ENCODE assay signal across 11 mouse cellular contexts in the genomic region with DNA sequence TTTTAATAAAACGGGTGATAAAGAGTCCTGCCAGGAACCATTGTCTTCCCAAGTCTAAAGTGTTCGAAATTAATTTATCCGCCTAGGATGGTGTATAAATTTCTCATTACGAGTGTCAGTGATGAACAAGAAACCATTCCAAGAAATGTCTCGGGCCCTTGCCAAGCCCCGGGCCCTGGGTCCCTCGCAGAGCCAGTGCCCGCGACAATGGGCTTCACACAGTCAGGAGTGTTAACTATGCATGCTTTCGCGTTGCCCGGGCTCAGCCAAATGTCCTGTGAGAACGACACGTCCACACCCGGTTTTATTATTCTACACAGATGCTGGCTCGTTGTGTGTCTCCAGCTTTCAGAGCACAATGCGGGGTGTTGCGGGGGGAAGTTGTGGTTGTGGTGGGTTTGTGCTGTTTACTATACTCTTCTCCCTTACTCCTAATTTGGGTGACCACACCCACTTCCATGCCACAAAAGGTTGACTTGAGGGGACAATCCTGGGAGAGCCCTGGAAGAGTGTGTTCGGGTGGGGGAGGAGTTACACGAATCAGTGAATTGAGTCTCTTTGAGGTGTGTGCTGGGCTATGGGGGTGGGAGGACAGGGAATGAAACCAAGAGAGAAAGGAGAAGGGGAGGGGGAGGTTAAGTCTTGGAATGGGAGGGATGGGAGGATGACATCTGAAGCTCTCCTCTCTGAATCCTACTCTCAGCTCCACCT.
DNase-seq lines count a peak whose midpoint lies in the region; ATAC-seq lines count a peak whose summit lies in the region.
"Had no signal": no experiment of that assay in that cellular context is flagged by ENCODE, and none has a peak within 500 bp of the region (broad histone marks: within the 10 kb centered on the region; RNA-seq: fewer than 3 reads in every experiment).

No protein-coding gene starts in this region.

- whole genome bisulfite sequencing in hindbrain, embryonic 14.5 days = 25% methylated on average over 20 of the region's 20 CpGs
- 65% methylated on average over 20 of the region's 20 CpGs for WGBS in midbrain, embryonic 11.5 days
- 88% methylated on average over 20 of the region's 20 CpGs for WGBS in heart, embryonic 11.5 days (ENCODE audit: insufficient replicate concordance)

- H3K9me3 ChIP-seq in hindbrain, embryonic 14.5 days (ENCODE audit: control insufficient read depth, low read length) = no peaks in the 10 kb centered on the region
- H3K9me3 ChIP-seq in midbrain, embryonic 11.5 days (ENCODE audit: control insufficient read depth, low read length) = no peaks in the 10 kb centered on the region
- H3K9me3 ChIP-seq in heart, embryonic 11.5 days (replicated peaks; ENCODE audit: control insufficient read depth, low read length) = no peaks in the 10 kb centered on the region
- H3K9me3 ChIP-seq: embryonic facial prominence, embryonic 12.5 days had no signal

- peak; percentile 86 for ATAC-seq in hindbrain, embryonic 14.5 days (ENCODE audit: low FRiP score)
- ATAC-seq in midbrain, embryonic 11.5 days (ENCODE audit: low FRiP score) = peak; percentile 83
- ATAC-seq in heart, embryonic 11.5 days (replicated peaks; ENCODE audit: insufficient number of reproducible peaks, low FRiP score, low TSS enrichment) = no peak

- no peaks in the 10 kb centered on the region for H3K36me3 ChIP-seq in hindbrain, embryonic 14.5 days (replicated peaks; ENCODE audit: control insufficient read depth, insufficient read depth)
- no peaks in the 10 kb centered on the region for H3K36me3 ChIP-seq in midbrain, embryonic 11.5 days (ENCODE audit: control insufficient read depth, insufficient read depth, low read length)
- no peaks in the 10 kb centered on the region for H3K36me3 ChIP-seq in heart, embryonic 11.5 days (ENCODE audit: control insufficient read depth, insufficient read depth, low read length)
- H3K36me3 ChIP-seq: embryonic facial prominence, embryonic 12.5 days had no signal

- H3K4me1 ChIP-seq in hindbrain, embryonic 14.5 days (replicated peaks; ENCODE audit: control insufficient read depth, insufficient read depth, low read length) = 0 out of 2 replicates have a peak, but pooled peaks cover 9% of the 10 kb centered on the region
- peaks cover 6% of the 10 kb centered on the region for H3K4me1 ChIP-seq in midbrain, embryonic 11.5 days (ENCODE audit: control insufficient read depth, insufficient read depth, low read length)
- H3K4me1 ChIP-seq in heart, embryonic 11.5 days (ENCODE audit: control insufficient read depth, insufficient read depth, low read length) = no peaks in the 10 kb centered on the region
- H3K4me1 ChIP-seq: embryonic facial prominence, embryonic 12.5 days had no signal

- H3K27ac ChIP-seq in hindbrain, embryonic 14.5 days = peak overlapping the region; percentile 55
- no peak overlapping the region for H3K27ac ChIP-seq in midbrain, embryonic 11.5 days (ENCODE audit: low read depth, low read length)
- no peak overlapping the region for H3K27ac ChIP-seq in heart, embryonic 11.5 days (ENCODE audit: low read depth, low read length)
- H3K27ac ChIP-seq: embryonic facial prominence, embryonic 12.5 days had no signal

- no peak overlapping the region for H3K4me3 ChIP-seq in hindbrain, embryonic 14.5 days (replicated peaks; ENCODE audit: low read length)
- no peak overlapping the region for H3K4me3 ChIP-seq in midbrain, embryonic 11.5 days (ENCODE audit: low read depth, low read length)
- no peak overlapping the region for H3K4me3 ChIP-seq in heart, embryonic 11.5 days (ENCODE audit: low read depth, low read length)
- H3K4me3 ChIP-seq: embryonic facial prominence, embryonic 12.5 days had no signal

- H3K27me3 ChIP-seq in hindbrain, embryonic 14.5 days (ENCODE audit: control insufficient read depth, insufficient read depth, low read length) = no peaks in the 10 kb centered on the region
- no peaks in the 10 kb centered on the region for H3K27me3 ChIP-seq in midbrain, embryonic 11.5 days (ENCODE audit: control insufficient read depth, insufficient read depth, low read length)
- no peaks in the 10 kb centered on the region for H3K27me3 ChIP-seq in heart, embryonic 11.5 days (ENCODE audit: control insufficient read depth, insufficient read depth, low read length)
- H3K27me3 ChIP-seq: embryonic facial prominence, embryonic 12.5 days had no signal

- DNase-seq in Muller cell, postnatal 12 days (ENCODE audit: inconsistent ontology term) = peak; percentile 89
- peak; percentile 28 for DNase-seq in ZHBTc4 (ENCODE audit: low read depth, low spot score)
- DNase-seq in hindbrain, embryonic 14.5 days (ENCODE audit: low spot score) = peak; percentile 75
- peak; percentile 88 for DNase-seq in midbrain, embryonic 11.5 days (ENCODE audit: low spot score, missing footprints)
- no peak for DNase-seq in thymus, postnatal 36 days
- DNase-seq in kidney, postnatal 36 days = no peak
- no peak for DNase-seq in gastrocnemius, postnatal 10 days
- DNase-seq: gastrocnemius, postnatal 36 days; lung, embryonic 14.5 days had no signal

- no peak overlapping the region for H3K4me2 ChIP-seq in hindbrain, embryonic 14.5 days (replicated peaks)
- H3K4me2 ChIP-seq in midbrain, embryonic 11.5 days = no peak overlapping the region
- no peak overlapping the region for H3K4me2 ChIP-seq in heart, embryonic 11.5 days
- H3K4me2 ChIP-seq: embryonic facial prominence, embryonic 12.5 days; lung, embryonic 14.5 days had no signal

- H3K9ac ChIP-seq in hindbrain, embryonic 14.5 days = no peak overlapping the region
- H3K9ac ChIP-seq in midbrain, embryonic 11.5 days (ENCODE audit: low read length) = no peak overlapping the region
- no peak overlapping the region for H3K9ac ChIP-seq in heart, embryonic 11.5 days (ENCODE audit: low read depth, low read length)
- H3K9ac ChIP-seq: embryonic facial prominence, embryonic 12.5 days; lung, embryonic 14.5 days had no signal

Comparison
In these comparisons a context has a peak if more than half of its experiments do, and no peak if none do; other contexts are left out.
1. DNase-seq: peak in Muller cell, postnatal 12 days (single experiment), ZHBTc4 (single experiment), hindbrain, embryonic 14.5 days (single experiment) and midbrain, embryonic 11.5 days (single experiment); none in thymus, postnatal 36 days (0 of 2), kidney, postnatal 36 days (0 of 2) and gastrocnemius, postnatal 10 days (single experiment).